Mouse (Mus musculus) kidney, embryonic 15.5 days (tissue): Measurements from ENCODE around the gene Tssk3. TPM values are rescaled to one million over a fixed set of nuclear protein-coding genes. Genes with fewer than 3 reads are reported as not detected.

Experiments used
- ATAC-seq: fragments of 200-750 bp; cut with Nextera tagmentation; replicated peaks from 2 replicates; pipeline ENCODE4 v1.8.0; 2017; ENCODE audit warnings: moderate TSS enrichment; ENCODE audit not compliant: low FRiP score
- H3K27ac ChIP-seq: fragments of 300-500 bp; sonication (generic); 2 replicates; pipeline ENCODE4 v1.5.1; 2015; ENCODE audit warnings: mild to moderate bottlenecking, inconsistent platforms
- H3K27me3 ChIP-seq: fragments of 300-500 bp; sonication (generic); 2 replicates; pipeline ENCODE4 v1.6.1; 2015; ENCODE audit warnings: inconsistent platforms
- H3K36me3 ChIP-seq: fragments of 300-500 bp; sonication (generic); 2 replicates; pipeline ENCODE4 v1.6.1; 2015; ENCODE audit warnings: inconsistent platforms
- H3K4me1 ChIP-seq: fragments of 300-500 bp; sonication (generic); 2 replicates; pipeline ENCODE4 v1.6.1; 2015; ENCODE audit warnings: inconsistent platforms
- H3K4me2 ChIP-seq: fragments of 300-500 bp; sonication (generic); 2 replicates; pipeline ENCODE4 v1.6.1; 2015; ENCODE audit warnings: moderate library complexity, mild to moderate bottlenecking, inconsistent platforms
- H3K4me3 ChIP-seq: fragments of 300-500 bp; sonication (generic); replicated peaks from 2 replicates; pipeline ENCODE4 v1.5.1; 2015; ENCODE audit warnings: mild to moderate bottlenecking, inconsistent platforms
- H3K9ac ChIP-seq: fragments of 300-500 bp; sonication (generic); 2 replicates; pipeline ENCODE4 v1.6.1; 2015; ENCODE audit warnings: mild to moderate bottlenecking, inconsistent platforms
- H3K9me3 ChIP-seq: fragments of 300-500 bp; sonication (generic); replicated peaks from 2 replicates; pipeline ENCODE4 v1.6.1; 2016; ENCODE audit warnings: inconsistent platforms
- WGBS: fragments of 180-500 bp; shearing (Covaris S2); methylation state at CpG from one replicate; pipeline ENCODE4 v1.1.7; 2015; ENCODE audit warnings: mixed read lengths; 5-methylcytosine and 5-hydroxymethylcytosine counted together
- polyA plus RNA-seq: library from polyadenylated mRNA; unstranded; fragments of >200 nt; fragmentation: Nextera tagmentation; extraction: Ambion mirVana; gene quantifications from 2 replicates; pipeline ENCODE4 v1.2.1, GENCODE M21; 2015

The Tssk3 gene
- polyA plus RNA-seq, 1 experiment from 2014 or later = not detected

- no peak; the same call in 1 of the 2 replicates for ATAC-seq
- no peaks in the 10 kb centered on the region for H3K36me3 ChIP-seq
- H3K9ac ChIP-seq = no peak overlapping the region
- H3K4me3 ChIP-seq = peak overlapping the region; percentile 3; the same call in 1 of the 2 replicates
- H3K27me3 ChIP-seq = peaks cover 13% of the 10 kb centered on the region; the same call in 1 of the 2 replicates
- H3K4me1 ChIP-seq = peaks cover 48% of the 10 kb centered on the region
- H3K9me3 ChIP-seq = no peaks in the 10 kb centered on the region
- peak overlapping the region; percentile 85 for H3K27ac ChIP-seq
- WGBS = 30% methylated on average over 6 of the region's 6 CpGs
- peak overlapping the region; percentile 28; the same call in 1 of the 2 replicates for H3K4me2 ChIP-seq
These were observed 5.8 kb upstream of the Tssk3 start for GRCm38 (mm10) chr4:129496631-129497030.

- Histone ChIP-seq H3K9ac (no peak overlapping the region), H3K4me1 (peaks cover 49% of the 10 kb centered on the region), H3K27ac (peak overlapping the region; percentile 85), H3K36me3 (no peaks in the 10 kb centered on the region), H3K27me3 (peaks cover 20% of the 10 kb centered on the region), H3K4me3 (peak overlapping the region; percentile 3; the same call in 1 of the 2 replicates), H3K9me3 (no peaks in the 10 kb centered on the region), H3K4me2 (peak overlapping the region; percentile 28; the same call in 1 of the 2 replicates)
- no peak for ATAC-seq
- 43% methylated on average over 16 of the region's 16 CpGs for WGBS
These were observed 5.1 kb upstream of the Tssk3 start for GRCm38 (mm10) chr4:129495672-129496562.

- 76% methylated on average over 7 of the region's 7 CpGs for WGBS
- no peak for ATAC-seq
These were observed 3.9 kb upstream of the Tssk3 start for GRCm38 (mm10) chr4:129494681-129495080.

GRCm38 (mm10) chr4:129481090-129481489 lies 9.7 kb downstream of the Tssk3 start:
- WGBS = 87% methylated on average over 1 of the region's 1 CpGs
- H3K9ac ChIP-seq = no peak overlapping the region
- no peaks in the 10 kb centered on the region for H3K27me3 ChIP-seq
- peaks cover 98% of the 10 kb centered on the region for H3K36me3 ChIP-seq
- H3K9me3 ChIP-seq = no peaks in the 10 kb centered on the region
- no peak for ATAC-seq
- H3K27ac ChIP-seq = no peak overlapping the region
- H3K4me1 ChIP-seq = no peaks in the 10 kb centered on the region
- no peak overlapping the region for H3K4me3 ChIP-seq
- H3K4me2 ChIP-seq = no peak overlapping the region

More at GRCm38 (mm10) chr4:129494681-129495080, 3.9 kb upstream of the Tssk3 start:
- Histone ChIP-seq H3K4me2 (no peak overlapping the region), H3K27ac (no peak overlapping the region), H3K27me3 (peaks cover 26% of the 10 kb centered on the region), H3K4me3 (no peak overlapping the region), H3K36me3 (peaks cover under 1% of the 10 kb centered on the region; the same call in 1 of the 2 replicates), H3K9ac (no peak overlapping the region), H3K4me1 (peaks cover 42% of the 10 kb centered on the region), H3K9me3 (no peaks in the 10 kb centered on the region)

- H3K9me3 ChIP-seq = no peaks in the 10 kb centered on the region
- ATAC-seq = no peak
- no peaks in the 10 kb centered on the region for H3K4me1 ChIP-seq
- no peaks in the 10 kb centered on the region for H3K27me3 ChIP-seq
- H3K4me3 ChIP-seq = no peak overlapping the region
- H3K9ac ChIP-seq = no peak overlapping the region
- peaks cover 97% of the 10 kb centered on the region for H3K36me3 ChIP-seq
- no peak overlapping the region for H3K27ac ChIP-seq
- 84% methylated on average over 3 of the region's 3 CpGs for WGBS
- H3K4me2 ChIP-seq = no peak overlapping the region
These were observed 11.0 kb downstream of the Tssk3 start for GRCm38 (mm10) chr4:129479863-129480262.

GRCm38 (mm10) chr4:129476047-129476446 lies 14.8 kb downstream of the Tssk3 start:
- H3K9ac ChIP-seq = no peak overlapping the region
- H3K9me3 ChIP-seq = no peaks in the 10 kb centered on the region
- H3K4me2 ChIP-seq = no peak overlapping the region
- peaks cover 95% of the 10 kb centered on the region for H3K36me3 ChIP-seq
- H3K27me3 ChIP-seq = no peaks in the 10 kb centered on the region
- 91% methylated on average over 11 of the region's 11 CpGs for WGBS
- no peak overlapping the region for H3K4me3 ChIP-seq
- no peaks in the 10 kb centered on the region for H3K4me1 ChIP-seq
- H3K27ac ChIP-seq = no peak overlapping the region
- ATAC-seq = no peak

- no peak overlapping the region for H3K4me2 ChIP-seq
- H3K27ac ChIP-seq = 0 out of 2 replicates have a peak overlapping the region, but pooled peaks have one; percentile 1
- H3K9me3 ChIP-seq = no peaks in the 10 kb centered on the region
- no peak overlapping the region for H3K9ac ChIP-seq
- WGBS = 83% methylated on average over 4 of the region's 4 CpGs
- no peak for ATAC-seq
- H3K4me3 ChIP-seq = no peak overlapping the region
- no peaks in the 10 kb centered on the region for H3K27me3 ChIP-seq
- H3K36me3 ChIP-seq = peaks cover 55% of the 10 kb centered on the region
- H3K4me1 ChIP-seq = peaks cover 16% of the 10 kb centered on the region
These were observed 26.5 kb downstream of the Tssk3 start for GRCm38 (mm10) chr4:129464286-129464815.

- Histone ChIP-seq H3K27me3 (no peaks in the 10 kb centered on the region), H3K4me1 (peaks cover 16% of the 10 kb centered on the region), H3K36me3 (peaks cover 45% of the 10 kb centered on the region), H3K4me3 (no peak overlapping the region), H3K9me3 (no peaks in the 10 kb centered on the region), H3K4me2 (no peak overlapping the region), H3K9ac (no peak overlapping the region), H3K27ac (no peak overlapping the region)
- WGBS = 86% methylated on average over 24 of the region's 24 CpGs
- ATAC-seq = no peak
These were observed 27.4 kb downstream of the Tssk3 start for GRCm38 (mm10) chr4:129463097-129464059.

- Histone ChIP-seq H3K27me3 (no peaks in the 10 kb centered on the region), H3K4me2 (peak overlapping the region; percentile 71), H3K9me3 (no peaks in the 10 kb centered on the region), H3K36me3 (peaks cover 32% of the 10 kb centered on the region), H3K4me3 (peak overlapping the region; percentile 64), H3K4me1 (peaks cover 16% of the 10 kb centered on the region), H3K27ac (peak overlapping the region; percentile 61), H3K9ac (peak overlapping the region; percentile 74)
- 34% methylated on average over 3 of the region's 3 CpGs for WGBS
- 0 out of 2 replicates have a peak, but pooled peaks have one; percentile 12 for ATAC-seq
These were observed 28.7 kb downstream of the Tssk3 start for GRCm38 (mm10) chr4:129462118-129462517.

- ATAC-seq = peak; percentile 98
- peaks cover 25% of the 10 kb centered on the region for H3K36me3 ChIP-seq
- peak within 1 kb of the TSS; percentile 74 for H3K9ac ChIP-seq
- no peaks in the 10 kb centered on the region for H3K27me3 ChIP-seq
- peak within 1 kb of the TSS; percentile 96 for H3K27ac ChIP-seq
- H3K4me3 ChIP-seq = peak within 1 kb of the TSS; percentile 64
- H3K4me2 ChIP-seq = peak within 1 kb of the TSS; percentile 75
- no peaks in the 10 kb centered on the region for H3K9me3 ChIP-seq
- WGBS = under 1% methylated on average over 45 of the region's 46 CpGs
- peaks cover 16% of the 10 kb centered on the region for H3K4me1 ChIP-seq
These were observed 29.4 kb downstream of the Tssk3 start, which contains the start of gene Bsdc1 for GRCm38 (mm10) chr4:129461183-129461960. Bsdc1 (plus strand) TSS chr4:129461581.

- H3K27ac ChIP-seq = peak overlapping the region; percentile 96
- H3K36me3 ChIP-seq = peaks cover 19% of the 10 kb centered on the region
- H3K4me2 ChIP-seq = peak overlapping the region; percentile 75
- H3K4me3 ChIP-seq = peak overlapping the region; percentile 64
- no peaks in the 10 kb centered on the region for H3K9me3 ChIP-seq
- peak; percentile 24; the same call in 1 of the 2 replicates for ATAC-seq
- H3K9ac ChIP-seq = peak overlapping the region; percentile 67
- 1% methylated on average over 4 of the region's 4 CpGs for WGBS
- no peaks in the 10 kb centered on the region for H3K27me3 ChIP-seq
- peaks cover 16% of the 10 kb centered on the region for H3K4me1 ChIP-seq
These were observed 30.0 kb downstream of the Tssk3 start for GRCm38 (mm10) chr4:129460827-129461182.
